Mouse (Mus musculus) large intestine, adult 2 months (tissue): ENCODE measurements around the gene Cacna1h. TPM values are rescaled to one million over a fixed set of nuclear protein-coding genes. Genes with fewer than 3 reads are reported as not detected.

ENCODE experiments used
- DNase-seq: peaks from one replicate; pipeline ENCODE4 v3.0.0-alpha.2; 2012; ENCODE audit warnings: low read depth, low spot score
- WGBS: fragments of 180-500 bp; shearing (Covaris S2); methylation state at CpG from one replicate; pipeline ENCODE4 v1.1.7; 2018; 5-methylcytosine and 5-hydroxymethylcytosine counted together
- polyA plus RNA-seq: library from polyadenylated mRNA; depleted of rRNA; stranded (reverse); fragments of >200 nt; gene quantifications from 2 replicates; pipeline ENCODE4 v1.2.3, GENCODE M21; 2012; rRNA removed

Cacna1h gene
- 10.4 and 25.1 TPM in 2 replicates for polyA plus RNA-seq

DNA sequence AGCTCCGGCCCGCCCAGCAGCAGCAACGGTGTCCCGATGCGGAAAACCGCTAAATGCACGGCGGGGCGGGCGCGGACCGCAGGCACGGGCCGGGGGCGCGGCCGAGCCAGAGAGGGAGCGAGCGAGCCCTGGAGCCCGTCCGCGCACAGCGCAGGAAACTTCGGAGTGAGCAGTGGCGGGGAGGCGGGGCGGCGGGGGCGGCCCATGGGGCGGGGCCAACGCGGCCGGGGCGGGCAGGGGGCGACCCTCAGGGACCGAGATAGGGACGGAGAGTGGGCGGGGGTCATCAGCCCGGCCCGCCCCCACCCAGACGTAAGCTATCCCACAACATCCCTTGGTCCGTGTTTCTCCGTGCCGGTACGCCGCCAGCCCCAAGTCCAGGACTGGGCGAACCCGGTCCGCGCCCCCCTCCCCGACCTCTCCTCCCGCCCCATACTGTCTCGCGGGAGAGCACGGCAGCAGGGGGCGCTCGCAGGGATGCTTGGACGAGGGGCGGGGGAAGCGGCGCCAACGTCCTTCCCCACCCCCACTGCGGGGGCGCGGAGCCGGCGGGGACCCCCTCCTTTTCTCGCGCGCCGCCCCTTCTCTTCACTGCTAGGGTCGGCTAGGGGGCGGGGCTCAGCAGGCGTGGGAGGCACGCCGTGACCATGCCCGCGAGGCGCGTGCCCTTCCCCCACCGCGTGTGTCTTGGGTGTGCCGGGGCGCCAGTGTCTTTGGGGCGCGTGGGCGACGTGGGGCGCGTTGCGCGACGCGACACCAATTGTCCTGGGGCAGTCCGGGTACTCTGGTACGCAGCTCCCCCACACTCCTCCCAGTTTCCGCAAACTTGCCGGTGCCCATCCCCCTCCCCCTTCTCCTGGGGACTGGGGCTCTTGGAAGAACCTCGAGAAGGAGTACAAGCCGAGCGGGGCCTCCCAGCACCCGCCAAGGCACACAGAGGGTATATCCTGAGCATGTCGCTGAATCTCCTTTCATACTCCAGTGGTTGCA, at the start of gene Cacna1h:
Gene Cacna1h, minus strand, starts transcription at position 167 of the 990 bp plus-strand sequence.
- 1% methylated on average over 85 of the region's 103 CpGs for WGBS
- no peak for DNase-seq

DNA sequence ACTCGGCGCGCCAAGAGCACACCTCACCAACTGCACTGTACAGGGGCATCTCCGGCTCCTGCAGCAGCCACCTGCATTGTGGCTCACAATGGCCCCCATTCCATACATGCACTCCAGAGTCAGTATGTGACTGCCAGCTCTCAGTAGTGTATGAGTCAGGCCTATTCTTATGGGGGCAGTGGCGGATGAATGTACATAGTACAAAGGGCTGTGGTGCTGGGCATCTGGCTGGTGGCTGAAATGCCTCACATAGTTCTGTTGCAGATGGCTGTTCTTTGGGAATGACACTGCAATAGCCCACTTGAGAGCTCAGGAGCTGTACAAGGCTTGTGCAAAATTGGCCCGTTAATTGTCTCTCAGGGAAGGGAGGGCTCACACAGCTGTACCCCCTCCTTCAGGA, 48.5 kb upstream of the Cacna1h start:
- no peak for DNase-seq
- 83% methylated on average over 6 of the region's 6 CpGs for WGBS

DNA sequence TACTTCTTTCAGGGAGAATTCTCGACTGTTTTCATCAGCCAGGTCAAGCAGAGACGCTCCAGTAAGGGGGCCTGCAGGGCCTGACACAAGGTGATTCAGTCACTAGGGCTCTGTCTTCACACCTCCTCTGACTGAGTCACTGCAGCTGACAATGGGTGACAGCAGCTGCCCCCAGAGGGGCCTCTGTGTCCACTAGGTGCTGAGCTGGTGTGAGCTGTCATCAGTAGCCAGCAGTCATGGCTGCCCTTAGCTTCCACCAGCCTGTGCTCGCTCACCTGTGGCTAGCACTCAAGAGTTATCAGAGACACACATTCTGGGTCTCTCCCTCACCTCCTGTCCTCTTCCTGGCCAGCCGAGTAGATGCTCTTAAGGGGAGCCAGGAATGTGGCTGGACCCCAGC, 47.2 kb upstream of the Cacna1h start:
- WGBS: 49% methylated on average over 4 of the region's 4 CpGs
- no peak for DNase-seq

DNA sequence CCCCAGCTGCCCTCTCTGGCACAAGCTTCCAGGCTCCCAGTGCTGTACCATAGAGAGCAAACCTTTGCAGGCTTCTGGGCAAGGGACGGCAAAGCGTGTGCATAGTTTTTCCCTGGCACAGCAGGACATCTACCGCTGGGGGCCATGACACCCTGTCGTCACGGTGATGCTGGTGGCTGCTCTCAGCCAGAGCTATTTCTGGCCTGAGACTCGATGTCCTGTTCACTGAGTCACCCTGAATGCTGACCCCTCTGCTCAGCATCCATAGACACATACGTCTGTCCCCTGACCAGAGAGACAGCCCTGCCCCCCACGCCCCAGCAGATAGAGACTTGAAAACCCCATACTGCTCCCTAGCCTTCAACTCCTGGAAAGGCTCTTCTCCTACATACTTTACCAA, 46.6 kb upstream of the Cacna1h start:
- no peak for DNase-seq
- WGBS: 60% methylated on average over 8 of the region's 8 CpGs

DNA sequence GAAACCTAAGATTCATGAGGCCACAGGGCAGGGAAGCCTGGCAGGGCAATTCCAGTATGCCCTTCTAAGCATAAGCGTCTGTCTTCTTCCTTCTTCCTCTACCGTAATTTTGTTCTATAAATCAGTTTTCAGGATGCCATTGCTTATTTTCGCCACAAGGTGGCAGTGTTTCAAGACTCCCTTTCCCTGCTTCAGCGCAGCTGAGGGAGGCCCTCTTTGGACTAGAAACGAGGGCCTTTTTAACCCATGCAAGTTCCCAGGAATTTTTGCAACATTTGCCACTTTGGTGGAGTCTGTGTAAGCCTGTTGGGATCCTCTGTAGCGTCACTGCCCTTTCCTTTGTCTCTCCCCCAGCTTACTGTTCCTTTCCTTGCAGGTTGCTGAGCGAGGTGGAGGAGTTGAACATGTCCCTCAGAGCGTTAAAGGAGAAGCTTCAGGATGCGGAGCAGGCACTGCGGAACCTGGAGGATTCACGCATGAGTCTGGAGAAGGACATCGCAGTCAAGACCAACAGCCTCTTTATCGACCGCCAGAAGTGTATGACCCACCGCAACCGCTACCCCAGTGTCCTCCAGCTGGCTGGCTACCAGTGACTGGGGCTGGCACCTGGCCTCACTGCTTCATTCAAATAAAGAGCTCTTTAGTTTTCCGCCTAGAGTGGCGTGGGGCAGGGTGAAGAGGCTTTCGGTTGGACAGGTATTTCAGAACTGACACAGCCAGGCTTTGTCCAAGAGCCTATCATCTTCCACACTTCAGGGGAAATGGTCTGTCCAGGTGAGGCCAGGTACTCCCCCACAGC, 42.6 kb upstream of the Cacna1h start:
- 35% methylated on average over 19 of the region's 19 CpGs for WGBS
- DNase-seq: no peak

DNA sequence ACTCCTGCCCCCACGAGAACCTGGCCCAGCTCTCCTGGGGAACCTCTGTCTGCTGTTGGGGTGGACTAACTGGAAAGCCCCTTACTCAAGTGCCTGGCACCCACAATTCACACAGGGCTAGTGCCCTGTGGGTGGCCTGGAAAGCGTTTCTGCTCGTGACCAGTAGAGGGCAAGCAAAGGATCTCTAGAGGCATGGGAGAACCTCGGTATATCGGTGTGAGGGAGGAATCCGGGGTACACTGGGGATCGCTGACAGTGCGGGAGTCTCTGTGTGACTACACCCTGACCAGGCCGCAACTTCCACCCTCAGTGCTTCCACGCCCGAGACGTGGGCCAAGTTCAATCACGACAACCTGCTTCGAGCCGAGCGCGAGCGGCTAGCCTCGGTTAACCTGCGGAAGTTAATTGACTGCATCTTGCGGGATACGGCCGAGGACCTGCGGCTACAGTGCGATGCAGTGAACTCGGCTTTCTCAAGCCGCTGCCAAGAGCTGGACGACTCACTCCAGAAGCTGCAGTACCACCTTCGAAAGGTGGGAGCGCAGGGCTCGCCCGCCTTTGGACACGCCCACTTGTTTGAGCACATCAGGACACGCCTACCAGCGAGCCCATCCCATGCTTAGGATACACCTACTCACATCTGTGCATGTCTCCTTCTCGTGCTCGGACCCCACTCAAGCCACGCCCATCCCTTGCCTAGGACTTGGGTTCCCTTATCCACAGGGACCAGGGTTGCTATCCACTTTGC, 40.9 kb upstream of the Cacna1h start:
- no peak for DNase-seq
- WGBS: 1% methylated on average over 38 of the region's 38 CpGs

DNA sequence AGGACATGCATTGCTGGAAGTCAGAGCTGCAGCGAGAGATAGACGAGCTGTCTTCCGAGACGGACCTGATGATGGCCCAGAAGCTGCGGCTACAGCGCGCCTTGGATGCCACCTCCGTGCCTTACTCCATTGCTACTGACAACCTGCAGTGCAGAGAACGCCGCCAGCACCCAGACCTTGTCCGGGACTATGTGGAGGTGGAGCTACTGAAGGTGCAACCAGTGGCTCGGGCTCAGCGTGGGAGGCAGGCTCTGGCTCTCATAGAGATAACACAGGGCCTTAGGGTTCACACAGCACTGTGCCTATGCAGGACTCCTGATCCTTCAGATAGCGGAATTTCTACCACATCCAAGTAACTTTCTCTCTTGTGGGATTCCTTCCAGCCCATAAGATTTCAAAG, 38.5 kb upstream of the Cacna1h start:
- WGBS: 45% methylated on average over 14 of the region's 14 CpGs
- no peak for DNase-seq

DNA sequence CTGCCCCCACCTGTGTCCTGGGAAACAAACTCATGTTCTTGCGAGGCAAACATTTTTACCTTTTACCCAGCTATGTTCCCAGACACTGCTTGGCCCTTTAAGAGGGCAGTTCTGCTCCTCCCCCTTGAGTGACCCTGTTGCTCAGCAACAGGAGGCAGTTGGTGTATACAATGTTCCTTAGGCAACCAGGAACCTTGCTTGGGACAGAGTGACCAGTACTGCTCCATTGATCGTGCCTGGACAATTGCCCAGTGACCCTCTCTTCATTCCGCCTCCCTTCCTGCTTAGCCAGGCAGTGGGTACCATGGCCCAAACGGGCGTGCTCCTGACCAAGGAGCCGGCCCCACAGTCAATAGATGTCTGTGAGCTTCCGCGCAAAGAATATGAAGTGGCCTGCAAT, 37.8 kb upstream of the Cacna1h start:
- whole genome bisulfite sequencing: 17% methylated on average over 8 of the region's 8 CpGs
- no peak for DNase-seq

DNA sequence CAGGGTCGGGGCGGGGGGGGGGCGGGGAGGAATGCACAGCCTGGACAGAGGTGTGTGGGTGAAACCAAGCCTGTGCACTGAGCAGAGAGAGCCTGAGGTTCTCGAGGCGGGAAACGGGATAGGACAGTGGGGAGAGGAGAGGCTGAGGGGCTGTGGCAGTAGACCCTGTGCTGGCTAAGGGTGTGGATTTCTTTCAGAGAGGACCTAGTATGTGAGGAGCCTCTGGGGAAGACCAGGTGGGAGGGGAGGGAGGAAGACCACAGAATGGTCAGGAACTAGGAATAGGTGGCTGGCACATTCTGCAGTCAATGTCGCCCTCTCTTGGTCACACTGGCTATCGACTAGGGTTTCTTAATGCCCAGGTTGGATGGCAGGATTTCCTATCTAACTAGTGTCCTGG, 36.2 kb upstream of the Cacna1h start:
- no peak for DNase-seq
- WGBS: 15% methylated on average over 8 of the region's 8 CpGs

DNA sequence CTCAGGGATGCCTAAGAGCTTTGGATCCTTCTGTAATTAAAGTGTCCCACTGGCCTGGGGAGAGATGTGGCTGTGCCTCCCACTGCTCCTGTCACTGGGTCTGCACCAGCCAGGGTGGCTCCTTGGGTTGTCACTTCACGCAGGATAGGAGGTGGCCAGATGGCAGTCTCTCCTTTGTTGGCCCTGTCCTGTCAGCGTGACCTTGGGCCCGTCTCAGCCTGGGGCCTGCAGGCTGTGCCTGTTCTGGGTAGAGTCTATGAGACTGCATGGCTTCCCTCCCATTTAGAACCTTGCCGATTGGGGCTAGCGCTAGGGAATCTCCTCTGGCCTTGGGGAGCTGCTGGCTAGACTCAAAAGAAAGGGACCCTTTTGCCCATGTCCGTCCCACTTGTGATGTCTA, 34.7 kb upstream of the Cacna1h start:
- no peak for DNase-seq
- WGBS: 57% methylated on average over 6 of the region's 6 CpGs

DNA sequence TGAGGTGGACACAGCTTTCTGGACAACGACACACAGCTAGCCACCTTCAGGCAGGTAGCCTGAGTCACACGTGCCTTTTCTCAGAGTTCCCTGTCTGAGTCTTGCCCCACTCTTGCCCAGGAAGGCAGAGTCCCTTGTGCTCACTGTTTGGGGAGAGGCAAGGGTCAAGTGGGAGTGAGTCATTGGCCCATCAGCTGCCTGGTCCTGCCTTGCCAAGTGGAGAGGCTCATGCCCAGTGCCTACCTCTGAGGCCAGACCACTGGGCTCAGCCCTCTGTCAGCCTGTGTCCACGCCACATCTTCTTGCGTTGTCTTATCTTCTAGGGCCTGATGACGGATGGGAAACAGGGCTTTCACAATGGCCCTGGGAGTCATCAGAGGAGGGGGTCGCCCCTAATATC, 34.2 kb upstream of the Cacna1h start:
- 60% methylated on average over 6 of the region's 6 CpGs for WGBS
- no peak for DNase-seq

DNA sequence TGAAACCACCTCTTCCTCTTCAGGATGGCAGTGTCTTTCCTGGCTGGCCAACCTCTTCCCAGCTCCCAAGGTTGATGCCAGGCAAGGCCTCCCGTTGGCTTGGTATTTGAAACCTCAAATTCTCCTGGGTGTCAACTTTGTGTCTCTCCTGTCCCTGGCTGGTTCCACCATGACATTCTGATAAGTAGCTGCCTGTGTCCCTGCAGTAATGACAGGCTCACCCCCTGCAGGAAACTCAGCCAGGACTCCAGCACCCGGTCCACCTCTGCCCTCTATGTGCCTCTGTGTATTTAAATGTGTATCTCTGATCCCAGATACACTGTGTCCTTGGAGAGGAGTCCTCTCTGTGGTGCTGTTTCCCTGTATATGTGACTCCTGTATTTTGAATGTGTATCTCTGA, 32.7 kb upstream of the Cacna1h start:
- DNase-seq: no peak
- WGBS: 81% methylated on average over 2 of the region's 2 CpGs

DNA sequence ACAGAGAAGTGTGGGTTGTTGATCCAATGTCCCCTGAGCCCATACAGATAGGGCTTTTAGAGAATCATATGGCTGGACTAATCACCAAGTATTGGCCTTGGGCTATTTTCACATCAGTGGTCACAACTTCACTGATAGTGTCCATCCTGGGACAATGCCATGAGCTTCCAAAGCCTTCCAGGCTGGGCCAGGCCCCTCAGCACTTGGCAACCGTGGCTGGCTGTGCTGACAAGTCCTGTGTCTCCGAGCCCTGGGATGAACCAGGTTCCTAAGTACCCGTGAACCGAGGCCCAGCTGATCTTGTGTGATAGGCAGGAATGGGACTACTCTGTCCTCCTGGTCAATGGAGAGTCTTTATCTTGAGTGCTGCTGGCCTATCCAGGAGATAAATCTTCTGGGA, 30.5 kb upstream of the Cacna1h start:
- 81% methylated on average over 4 of the region's 4 CpGs for WGBS
- no peak for DNase-seq

DNA sequence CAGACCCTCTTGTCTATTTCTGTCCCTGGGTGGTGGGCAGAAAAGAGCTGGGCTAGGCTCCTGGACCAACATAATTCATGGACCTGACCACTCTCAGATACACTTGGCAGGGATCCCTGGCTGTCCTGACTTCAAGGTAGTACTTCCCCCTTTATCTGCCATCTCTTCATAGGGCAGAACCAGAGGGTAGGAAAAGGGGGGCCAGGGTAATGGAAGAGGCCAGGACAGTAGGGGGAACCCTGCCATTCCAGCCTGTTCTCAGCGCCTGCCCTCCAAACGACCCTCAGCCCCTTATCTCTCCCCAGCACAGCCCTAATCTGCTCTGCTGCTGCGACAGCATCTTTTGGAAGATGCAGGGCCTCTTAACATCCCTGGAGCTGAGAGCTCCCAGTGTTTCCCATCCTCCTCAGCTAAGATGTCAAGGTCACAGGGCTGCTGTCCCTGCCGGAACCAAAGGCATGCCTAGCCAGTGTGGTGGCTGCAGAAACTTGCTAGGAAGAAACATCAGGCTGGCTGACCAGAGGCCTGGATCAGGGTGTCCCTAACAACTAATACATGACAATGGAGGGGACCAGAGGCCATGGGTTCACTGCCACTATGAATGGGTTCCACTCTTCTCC, 29.9 kb upstream of the Cacna1h start:
- 65% methylated on average over 4 of the region's 4 CpGs for WGBS
- no peak for DNase-seq

DNA sequence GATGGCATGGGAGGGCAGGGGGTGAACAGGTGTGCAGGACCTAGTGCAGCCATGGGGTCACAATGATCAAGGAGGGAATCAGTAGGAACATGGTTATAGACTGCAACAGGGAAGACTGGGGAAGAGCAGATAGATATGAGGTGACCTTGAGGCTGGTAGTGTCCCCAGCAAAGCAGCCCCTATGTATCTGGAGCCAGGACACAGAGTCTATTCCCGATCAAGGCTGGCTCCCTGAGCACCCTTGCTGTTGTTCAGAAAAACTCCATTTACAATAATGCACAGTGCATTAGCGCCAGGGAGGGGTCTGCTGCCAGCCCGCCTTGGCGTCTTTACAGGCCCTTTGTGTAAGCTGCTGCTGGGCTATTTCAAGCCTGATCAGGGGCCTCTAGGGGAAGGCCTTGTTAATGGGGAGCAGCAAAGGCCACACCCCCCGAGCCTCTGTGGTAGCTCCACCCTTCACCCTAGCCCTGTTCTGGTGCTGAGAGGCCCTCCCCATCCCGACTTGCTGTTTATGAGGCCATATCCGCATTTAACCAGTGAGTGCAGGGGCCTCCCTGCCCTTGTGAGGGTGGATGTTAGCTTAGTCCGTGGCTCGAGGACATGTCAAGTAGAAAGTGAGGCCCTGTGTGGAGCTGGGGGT, 28.8 kb upstream of the Cacna1h start:
- DNase-seq: no peak
- WGBS: 10% methylated on average over 9 of the region's 9 CpGs

DNA sequence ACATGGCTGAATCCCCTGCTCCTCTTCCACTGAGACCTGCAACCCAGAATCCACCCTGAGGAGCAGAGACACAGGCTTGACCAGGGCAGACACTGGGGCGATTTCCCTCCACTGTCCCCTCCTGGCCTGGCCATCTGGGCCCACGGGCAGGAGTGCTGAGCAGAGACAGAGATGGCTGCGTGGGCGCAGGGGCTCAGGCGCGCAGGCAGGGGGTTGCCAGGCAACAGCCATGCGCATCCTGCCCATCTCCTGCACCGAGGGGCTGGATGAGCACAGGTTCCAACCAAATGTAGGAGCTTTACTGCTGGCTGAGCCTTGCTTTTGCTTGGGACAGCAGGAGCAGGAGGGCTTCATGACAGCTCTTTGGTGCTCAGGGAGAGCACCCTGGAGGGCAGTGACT, 23.0 kb upstream of the Cacna1h start:
- no peak for DNase-seq
- 64% methylated on average over 8 of the region's 8 CpGs for WGBS

DNA sequence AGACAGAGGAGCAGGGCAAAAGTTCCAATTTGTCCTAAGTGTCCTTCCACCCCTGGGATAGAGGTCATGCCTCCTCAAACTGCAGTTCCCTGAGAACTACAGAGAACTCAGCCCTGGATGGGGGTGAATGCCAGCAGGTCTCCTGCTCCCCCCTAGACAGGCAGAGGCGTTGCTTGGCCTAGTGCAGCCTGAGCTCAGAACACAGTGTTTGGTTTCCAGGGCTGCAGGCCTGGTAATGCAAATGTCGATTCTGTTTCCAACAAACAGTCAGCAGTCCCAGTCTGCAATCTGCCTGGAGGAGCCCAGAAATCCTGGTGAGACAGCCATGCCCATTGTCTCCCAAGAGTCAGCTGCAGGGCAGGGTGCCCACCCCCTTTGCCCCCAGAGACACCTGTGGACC, 20.7 kb upstream of the Cacna1h start, which contains the start of gene Tekt4:
Gene Tekt4, plus strand, starts transcription at position 344 of the 400 bp plus-strand sequence.
- WGBS: 36% methylated on average over 2 of the region's 2 CpGs
- no peak for DNase-seq

DNA sequence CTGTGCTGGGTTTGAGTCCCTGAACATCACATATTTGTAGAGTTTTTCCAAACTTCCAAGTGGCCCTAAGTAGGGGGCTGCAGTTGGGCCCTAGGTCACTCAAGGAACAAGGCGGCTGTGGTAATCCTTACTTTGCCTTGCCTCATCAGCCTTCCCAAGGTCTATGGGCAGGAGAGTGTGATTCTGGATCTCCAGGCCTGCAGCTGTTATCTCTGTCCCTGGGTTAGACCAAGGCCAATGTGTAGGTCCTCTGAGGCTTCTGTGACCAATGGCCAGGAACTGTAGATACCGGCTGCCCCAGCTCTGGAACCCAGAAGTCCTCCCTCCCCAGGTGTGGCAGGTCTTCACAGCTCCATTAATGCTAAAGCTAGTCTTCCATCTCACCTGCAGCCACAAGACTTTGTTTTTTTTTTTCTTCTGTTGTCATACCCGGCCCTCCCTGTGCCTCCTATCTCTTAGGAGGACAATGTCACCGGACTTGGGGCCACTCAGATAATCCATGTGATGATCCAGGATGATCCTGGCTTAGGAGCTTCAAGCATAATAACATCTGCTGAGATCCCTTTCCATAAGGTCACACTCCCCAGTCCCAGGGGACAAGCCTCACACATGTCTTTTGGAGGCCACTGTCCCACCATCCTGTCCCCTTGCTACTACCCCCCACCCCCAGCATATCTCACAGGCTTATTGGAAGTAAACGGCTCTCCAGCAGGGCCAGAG, 18.8 kb upstream of the Cacna1h start:
- 61% methylated on average over 5 of the region's 5 CpGs for WGBS

More for the DNA sequence above, 18.8 kb upstream of the Cacna1h start:
- DNase-seq: no peak
